Mouse (Mus musculus) bone marrow macrophage, adult 2 months (primary cell): ENCODE data around the gene Cd34.

Source experiments
- CTCF ChIP-seq: IDR thresholded peaks from 2 replicates; pipeline ENCODE4 v1.5.1; 2012; ENCODE audit warnings: low read depth, mild to moderate bottlenecking, low read length, moderate library complexity
- POLR2A ChIP-seq: IDR thresholded peaks from 2 replicates; pipeline ENCODE4 v1.6.1; 2012; ENCODE audit warnings: mild to moderate bottlenecking, low read depth, low read length, borderline replicate concordance

- TF ChIP-seq CTCF (no peak), POLR2A (no peak)
These were observed 3.3 kb upstream of the Cd34 start for GRCm38 (mm10) chr1:194935351-194935750.
